Mouse (Mus musculus) WW6 (cell line): ENCODE measurements at regions not wholly inside any gene's neighbourhood (a gene's known extent, or its start where the extent isn't known, plus 50 kb on each side); places are given as distances from the start of the nearest gene placed in this dataset.

Source experiments
- DNase-seq: peaks from one replicate; pipeline ENCODE4 v3.0.0-alpha.2; 2013; ENCODE audit warnings: low read depth, low spot score

DNA sequence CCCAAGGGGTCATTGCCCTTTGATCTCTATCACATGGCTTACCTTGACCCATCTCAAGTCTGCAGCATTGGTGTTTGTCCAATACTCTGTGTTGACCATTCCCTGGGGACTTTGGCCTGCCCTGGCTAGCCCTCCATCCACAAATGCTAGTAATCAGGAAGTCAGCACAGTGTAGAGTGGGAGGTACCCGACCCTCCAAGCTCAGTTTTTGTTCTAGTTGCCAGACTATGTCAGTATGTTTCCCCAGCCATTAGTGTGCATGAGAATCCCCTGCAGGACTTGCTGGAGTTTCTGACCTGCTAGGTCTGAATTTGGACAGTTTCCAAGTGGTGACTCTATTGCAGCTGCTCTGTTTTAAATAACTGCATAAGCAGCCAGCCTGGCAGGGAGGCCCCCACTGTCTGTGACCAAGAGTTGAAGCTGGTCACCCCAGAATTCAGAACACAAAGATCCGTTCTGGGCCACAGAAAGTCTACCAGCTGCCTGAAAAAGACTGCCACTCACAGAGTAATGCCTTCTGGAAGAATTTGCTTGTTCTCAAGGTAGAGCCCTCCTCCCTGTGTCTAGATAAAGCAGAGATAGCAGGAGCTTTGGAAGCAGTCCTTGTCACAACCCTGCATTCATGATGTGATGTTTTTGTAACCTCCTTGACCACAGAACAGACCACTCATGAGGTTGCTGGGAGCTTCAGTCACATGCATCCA lies 118.0 kb upstream of the Slc22a23 start:
- DNase-seq, result no peak

DNA sequence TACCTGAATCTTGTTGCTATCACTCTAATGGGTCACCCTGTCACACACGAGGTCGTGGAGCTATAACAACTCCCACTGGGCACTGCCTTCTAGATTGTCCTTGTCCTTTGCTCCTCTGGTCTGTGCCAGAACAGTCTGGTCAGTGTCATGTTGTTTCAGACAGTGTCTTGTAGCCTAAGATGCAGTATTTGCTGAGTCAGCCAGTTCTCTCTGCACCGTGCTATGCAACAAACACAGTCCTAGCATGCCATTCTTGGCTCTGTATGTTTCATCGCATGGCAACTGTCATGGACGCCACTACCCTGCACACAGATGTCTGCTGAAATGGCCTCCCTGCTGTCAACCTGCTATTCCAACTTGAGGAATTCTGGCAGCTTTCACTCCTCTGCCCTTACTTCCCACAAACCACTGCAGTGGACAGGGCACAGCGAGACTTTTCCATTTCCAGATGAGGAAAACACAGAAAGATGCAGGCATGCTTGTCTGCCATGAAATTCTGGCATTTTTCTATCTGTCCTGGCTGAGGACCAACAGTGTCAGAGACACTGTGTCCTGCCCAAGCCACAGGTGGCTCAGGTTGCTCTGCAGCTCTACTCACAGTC lies 117.3 kb upstream of the Slc22a23 start:
- no peak for DNase-seq

DNA sequence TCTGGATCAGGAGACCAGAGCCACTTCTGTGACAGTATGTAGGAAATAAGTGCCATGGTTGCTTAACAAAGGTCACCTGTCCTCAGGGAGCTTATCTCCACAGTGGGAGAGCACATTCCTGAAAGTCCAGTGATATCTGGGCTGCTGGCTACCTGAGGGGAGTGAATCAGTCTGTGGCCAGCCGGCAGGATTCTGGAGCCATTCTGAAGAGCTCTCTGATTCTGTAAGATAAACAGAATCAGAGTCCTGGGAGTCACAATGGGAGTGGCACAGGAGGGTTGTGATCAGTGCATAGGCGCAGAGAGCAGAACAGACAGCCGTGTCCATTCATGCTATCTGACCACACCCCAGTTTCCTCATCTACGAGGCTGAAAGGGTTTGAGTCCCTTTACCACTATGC lies 116.0 kb upstream of the Slc22a23 start:
- no peak for DNase-seq

DNA sequence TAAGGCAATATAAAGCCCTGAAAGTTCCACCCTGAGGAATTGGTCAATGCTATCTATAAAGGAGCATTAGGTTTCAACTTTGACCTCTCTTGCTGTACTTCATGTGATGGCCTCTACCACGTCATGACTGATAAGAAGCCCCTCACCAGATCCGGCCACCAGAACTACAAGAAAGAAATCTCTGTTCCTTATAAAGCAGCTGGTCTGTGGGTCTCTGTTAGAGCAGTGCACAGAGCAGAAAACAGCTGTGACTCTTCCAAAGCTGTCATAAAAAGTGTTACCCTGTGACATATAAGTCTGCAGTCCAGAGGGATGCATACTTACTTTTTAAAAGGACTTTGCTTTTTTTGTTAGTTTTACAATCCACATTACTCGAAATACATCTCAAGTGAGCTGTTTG lies 111.1 kb upstream of the Slc22a23 start:
- DNase-seq, result no peak

DNA sequence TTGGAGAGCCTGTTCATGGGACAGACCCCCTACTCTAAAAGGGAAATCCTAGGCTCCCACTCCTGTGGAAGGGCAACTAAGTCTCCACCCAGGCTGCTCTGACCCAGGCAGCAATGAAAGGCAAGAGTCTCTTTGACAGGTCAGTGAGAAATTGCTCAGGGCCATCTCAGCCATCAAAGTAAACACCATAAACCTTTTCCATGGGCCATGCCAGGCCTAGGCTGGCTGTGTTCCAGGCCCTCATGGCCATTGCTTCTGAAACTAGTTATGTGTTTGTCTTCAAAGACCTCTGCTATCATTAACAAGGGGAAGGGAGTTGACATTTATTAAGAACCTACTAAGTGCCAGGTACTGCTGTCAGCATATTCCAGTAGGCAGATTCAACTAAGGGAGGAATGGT lies 101.8 kb upstream of the Slc22a23 start:
- DNase-seq, result no peak

DNA sequence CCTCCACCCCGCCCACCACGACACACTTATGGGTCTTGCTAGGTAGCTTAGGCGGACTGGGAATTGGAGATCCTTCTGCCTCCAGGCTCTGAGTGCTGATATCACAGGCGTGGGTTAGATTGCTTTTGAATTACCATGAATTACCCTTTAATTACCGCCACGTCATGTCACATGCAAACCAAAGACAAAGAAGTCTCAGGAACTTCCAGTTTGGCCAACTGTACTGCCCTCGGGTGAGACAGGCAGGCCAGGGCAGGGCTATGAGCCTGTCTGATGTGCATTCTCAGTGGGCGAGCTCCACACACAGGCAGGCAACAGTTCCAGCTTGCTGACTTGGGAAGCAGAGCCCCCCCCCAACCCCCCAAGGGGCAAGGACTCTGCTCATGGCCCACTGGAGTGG lies 101.3 kb upstream of the Slc22a23 start:
- DNase-seq, result no peak

DNA sequence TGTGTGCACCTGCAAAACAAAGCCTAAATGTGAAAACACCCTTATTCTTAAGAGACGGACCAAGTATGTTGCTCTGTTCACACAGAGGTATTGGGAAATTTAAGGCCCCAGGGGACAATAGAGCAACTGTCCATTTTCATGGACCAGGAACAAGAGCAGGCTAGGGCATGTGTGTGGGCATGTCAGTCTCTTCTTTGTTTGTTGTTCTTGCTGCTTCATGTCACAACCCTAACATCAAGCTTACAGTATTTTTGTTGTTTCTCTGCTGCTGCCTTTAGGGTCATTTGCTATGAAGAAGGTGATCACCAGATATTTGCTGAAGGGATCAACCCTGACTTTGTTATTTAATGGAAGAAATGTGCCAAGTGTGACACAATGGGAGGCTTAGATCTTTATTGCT lies 96.4 kb upstream of the Slc22a23 start:
- DNase-seq, result no peak

DNA sequence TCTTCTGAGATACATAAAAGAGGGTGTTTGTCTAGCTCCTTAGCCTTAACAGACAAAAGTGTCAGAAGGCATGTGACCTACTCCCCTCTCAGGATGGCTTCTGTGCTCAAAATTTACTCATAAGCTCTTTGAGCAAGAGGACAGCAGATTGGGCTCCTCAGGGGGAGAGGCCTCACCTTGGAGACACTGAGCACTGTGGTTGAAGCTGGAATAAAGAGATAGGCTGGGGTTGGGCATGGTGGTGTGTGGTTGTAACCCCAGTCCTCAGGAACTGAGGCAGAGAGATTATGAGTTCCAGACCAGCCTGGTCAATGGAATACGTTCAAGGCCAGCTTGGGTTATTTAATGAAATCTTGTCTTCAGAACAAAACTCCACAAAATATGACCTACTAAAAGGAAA lies 82.5 kb upstream of the Slc22a23 start:
- no peak for DNase-seq

DNA sequence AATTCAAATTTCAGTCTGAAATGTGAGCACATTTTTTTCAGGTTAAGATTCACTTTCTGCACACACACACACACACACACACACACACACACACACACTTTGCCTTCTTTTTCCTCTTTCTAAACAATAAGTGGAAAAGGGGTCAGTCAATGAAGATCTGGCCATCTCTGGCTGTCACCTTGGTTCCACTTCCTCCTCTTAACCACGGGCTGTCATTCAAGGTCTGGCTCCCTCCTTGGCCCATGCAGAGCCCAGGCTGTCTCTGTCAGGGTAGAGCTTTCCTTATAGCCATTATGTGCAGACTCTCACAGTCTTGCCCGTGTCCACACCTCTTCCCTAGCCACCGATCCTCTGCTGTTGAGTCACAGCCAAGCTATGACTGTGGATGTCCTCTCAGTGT lies 79.9 kb upstream of the Slc22a23 start:
- no peak for DNase-seq

DNA sequence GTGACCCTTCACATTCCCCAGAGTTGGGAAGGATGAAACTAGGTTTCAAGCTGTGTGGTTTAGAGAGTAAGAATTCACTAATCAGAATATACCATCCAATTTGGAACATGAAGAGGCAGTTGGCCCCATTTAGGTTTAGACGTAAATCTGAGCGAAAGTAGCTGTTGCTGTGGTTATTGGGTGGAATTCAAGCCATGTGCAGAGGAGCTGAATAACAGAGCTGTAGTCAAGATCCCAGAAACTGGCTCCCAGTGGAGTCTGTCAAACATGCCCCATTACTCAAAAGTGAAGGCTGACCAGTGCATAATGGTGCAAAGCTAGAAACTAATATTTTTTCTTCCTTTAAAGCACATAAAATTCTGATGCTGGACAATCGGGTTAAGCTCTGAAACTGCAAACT lies 76.7 kb upstream of the Slc22a23 start:
- no peak for DNase-seq

DNA sequence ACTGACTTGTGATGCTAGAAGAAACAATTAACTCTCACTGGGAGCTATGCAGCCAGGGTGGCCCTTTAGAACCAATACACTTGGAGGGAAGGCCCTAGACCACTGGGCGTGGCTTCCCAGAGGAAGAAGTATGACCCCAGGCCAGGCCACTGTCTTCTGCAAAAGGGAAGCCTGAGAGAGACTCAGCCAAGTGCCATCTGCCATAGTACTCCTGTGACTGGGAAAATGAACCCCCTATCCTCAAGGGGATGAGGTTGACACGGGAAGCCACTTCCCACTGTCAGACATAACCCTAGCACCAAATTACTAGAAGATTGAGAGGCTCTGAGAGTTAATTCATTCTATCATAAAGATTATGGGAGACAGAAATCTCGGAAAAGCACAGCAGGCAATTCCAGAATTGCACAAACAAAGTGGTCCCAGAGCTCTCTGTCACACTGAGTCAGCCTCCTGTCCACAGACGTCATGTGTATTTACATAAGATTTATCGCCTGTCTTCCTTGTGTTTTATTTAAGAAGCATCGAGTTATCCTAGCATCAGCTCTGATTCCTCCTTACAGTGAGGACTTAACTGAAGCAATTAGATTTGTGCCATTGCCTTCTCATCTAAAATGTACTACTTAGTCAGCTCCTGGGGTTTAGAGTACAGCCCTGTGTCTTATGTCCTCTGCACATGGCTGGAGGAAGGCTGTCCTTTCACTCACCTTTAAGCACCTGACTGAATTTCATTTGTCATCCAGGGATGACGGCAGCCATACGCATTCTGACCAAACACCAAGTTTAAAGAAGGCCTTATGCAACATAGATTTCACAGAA lies 75.6 kb upstream of the Slc22a23 start:
- DNase-seq, result no peak

DNA sequence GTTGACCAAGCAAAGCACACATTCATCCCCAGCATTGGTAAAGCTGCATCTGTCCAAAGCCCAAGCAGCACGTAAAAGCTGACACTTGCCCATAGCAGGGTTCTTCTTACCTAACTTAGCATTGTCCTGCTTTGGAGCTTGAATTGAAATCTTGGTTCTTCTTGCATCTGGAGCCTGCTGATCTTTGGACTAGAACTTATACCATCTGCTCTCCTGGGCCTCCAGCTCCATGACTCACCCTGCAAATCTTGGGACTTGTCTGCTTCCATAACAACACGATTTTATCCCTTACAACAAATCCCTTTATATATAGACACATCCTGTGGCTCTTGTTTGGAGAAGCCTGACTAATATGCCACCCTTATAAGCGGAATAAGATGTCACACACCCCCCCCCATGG lies 74.1 kb upstream of the Slc22a23 start:
- no peak for DNase-seq

DNA sequence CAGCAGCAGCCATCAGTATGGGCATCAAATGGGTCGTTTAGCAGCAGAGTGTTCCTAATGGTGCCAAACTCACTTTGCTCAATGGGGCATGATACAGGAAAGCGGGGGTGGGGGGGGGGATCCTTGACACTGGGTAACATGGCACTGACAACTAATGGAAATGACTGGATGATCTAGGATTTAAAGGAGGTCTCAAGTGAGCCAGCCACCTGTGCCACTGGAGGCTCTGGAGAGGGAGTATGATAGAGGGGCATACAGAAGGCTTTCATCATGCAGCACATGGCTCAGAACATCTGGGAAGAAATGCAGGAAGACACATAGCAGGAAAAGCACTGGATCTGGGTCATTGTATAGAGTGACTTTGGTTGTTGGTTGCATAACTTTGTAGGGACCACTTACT lies 71.6 kb upstream of the Slc22a23 start:
- no peak for DNase-seq

DNA sequence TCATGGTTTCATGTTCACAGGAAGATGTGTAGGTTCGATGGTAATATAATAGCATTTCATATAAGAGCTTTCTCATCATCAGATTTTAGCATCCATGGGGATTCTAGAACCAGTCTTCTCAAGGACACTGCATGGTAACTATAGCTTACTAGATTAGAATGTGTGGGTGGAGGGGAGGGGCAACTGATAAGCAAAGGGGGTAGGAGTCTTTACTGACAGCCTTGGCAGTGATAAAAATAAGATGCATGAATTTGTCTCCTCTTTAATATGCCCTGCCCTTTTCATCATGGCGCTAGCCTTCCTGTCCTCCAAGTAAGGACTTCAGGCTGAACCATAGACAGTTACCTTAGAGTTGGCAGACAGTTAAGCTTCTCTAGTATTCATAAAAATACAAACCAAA lies 69.6 kb upstream of the Slc22a23 start:
- no peak for DNase-seq

DNA sequence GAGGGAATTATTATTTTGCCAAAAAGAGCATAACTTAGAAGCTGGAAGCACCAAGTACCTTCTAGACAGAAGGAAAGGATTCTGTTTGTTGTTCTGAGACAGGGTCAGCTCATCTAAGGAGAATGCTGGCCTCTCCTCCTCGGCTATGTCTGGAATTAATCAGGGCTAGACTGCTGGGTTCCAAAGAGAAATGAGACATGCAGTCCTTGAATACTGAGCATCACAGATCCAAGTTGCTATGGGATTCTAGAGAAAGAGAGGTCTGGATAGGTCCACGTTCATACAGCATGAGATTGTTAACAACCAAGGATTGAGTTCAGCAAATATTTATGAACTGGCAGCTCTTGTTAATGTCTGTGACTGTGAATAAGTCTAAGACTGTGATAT lies 63.7 kb upstream of the Slc22a23 start:
- DNase-seq, result no peak

DNA sequence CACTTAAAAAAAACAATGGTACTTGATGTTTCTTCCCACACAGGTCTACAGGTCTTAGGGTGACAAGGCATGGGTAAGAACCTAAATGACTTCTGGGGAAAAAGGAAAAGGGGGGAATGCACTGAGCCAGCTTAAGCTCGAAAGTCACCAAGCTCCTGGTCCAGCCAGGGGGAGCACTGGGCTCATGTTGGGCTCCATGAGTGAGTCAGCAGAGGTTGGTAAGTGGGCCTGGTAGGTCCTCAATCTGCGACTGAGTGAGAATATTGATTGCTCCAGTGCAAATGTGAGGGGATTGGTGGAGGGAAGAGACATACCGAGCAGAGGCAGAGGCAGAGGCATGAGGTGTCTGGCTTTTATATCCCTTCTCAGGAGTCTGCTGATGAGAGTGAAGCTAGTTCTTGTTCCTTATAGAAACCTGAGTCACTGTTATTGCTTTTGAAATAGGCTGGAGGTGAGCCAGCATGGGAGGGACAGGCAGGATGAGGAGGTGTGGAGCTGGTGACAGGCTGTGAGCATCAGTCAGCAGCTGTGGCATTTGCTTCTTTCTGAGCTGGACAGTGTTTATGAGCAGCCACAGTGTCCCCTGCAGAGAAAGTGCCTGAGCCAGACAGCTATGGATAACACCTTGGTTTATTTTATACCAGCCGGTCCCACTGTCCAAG lies 63.2 kb upstream of the Slc22a23 start:
- no peak for DNase-seq

DNA sequence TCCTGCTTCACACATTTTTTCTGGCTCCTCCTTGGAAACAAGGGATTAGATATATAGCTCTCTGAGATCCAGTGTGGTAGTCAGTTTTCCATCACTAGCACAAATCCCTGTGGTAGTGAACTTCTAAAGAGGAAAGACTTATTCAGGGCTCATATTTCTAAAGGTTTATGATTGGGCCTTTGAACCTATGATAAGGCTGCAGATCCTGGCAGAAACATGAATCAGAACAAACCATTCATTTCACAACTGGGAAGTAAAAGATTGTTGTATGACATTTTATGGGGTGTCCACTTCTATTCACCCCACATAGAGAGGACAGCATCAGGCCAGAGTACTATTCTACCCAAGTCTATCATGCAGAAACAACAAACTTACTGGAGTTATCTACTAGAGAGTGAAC lies 61.3 kb upstream of the Slc22a23 start:
- no peak for DNase-seq

DNA sequence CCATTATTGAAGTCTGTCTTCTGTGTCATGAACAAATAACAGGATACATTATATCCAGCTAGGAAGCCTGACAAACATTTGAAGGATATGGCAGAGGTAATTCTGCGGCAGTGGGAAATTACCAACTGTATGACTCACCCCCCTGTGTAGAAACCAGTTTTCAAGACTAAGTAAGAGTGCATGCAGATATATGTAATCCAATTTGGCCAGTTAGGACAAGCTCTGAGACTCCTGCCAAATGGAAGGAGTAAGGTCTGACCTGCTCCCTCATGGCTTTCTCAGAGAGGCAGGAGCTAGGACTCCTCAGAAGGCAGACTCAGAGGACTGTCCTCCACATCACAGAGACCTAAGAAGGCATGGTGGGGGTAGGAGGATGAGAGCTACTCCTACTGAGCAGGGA lies 57.6 kb upstream of the Slc22a23 start:
- DNase-seq, result no peak

DNA sequence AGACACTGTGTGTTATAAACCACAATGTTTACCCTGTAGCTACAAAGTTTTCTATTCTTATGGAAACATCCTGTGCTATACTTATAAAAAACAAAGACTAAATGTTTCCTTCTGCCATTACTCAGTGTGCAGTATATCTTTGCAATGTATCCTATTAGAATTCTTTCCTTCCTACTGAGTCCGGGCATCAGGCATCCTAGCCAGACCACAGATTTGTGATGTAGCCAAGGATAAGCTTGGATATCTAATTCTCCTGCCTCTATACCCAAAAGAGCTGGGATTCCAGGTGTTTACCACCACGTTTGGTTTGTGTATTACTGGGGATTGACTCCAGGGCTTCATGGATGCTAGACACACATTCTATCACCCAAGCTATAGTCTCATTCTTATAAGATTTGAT lies 56.0 kb upstream of the Slc22a23 start:
- no peak for DNase-seq

DNA sequence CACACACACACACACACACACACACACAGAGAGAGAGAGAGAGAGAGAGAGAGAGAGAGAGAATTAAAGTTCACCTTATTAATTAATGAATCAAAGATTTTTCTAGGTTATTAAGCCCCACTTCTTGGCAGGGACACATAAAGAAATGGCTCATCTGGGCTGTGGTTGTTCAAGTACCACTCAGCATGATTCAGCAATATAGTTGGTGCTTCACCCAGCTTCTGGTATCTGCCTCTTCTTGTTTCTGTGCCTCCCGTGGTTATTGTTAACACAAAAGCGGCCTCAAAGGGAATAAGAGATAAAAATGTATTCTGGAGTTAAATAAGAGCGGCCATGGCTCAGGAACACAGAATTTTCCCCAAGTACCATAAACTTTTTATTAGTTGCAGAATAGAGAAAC lies 53.9 kb upstream of the Slc22a23 start:
- DNase-seq, result no peak

DNA sequence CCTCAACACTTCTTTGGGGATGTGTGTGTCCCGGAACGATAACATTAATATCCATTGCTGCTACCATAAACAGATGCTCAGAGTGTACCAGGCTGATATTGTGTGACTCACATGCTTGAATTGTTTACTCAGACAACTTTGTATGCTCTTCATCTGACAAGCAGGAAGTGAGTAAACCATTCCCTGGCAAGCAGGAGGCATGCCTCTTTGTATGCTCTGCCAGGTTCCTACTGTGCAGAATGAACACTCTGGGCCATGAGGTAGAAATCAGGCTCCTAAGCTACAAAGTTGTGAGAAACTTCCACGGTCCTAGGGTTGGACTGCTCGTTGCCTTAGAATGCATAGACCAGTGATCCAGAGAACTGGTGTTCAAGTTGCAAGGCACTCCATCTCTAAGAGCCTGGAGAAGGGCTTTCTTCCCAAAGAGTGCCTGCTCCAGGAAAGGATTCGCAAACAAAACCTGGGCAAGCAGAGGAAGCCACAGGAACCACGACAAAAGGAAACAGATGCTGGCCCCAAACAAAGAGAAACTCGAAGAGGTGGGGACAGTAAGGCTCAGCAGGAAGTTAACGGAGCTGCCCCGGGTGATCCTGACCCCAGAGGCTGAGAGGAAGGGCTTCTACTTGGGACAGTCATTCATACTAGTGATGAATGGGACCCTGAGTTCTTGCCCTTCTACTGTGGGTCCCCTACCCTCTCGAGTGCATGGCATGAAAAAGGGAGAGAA lies 53.2 kb upstream of the Slc22a23 start:
- no peak for DNase-seq

DNA sequence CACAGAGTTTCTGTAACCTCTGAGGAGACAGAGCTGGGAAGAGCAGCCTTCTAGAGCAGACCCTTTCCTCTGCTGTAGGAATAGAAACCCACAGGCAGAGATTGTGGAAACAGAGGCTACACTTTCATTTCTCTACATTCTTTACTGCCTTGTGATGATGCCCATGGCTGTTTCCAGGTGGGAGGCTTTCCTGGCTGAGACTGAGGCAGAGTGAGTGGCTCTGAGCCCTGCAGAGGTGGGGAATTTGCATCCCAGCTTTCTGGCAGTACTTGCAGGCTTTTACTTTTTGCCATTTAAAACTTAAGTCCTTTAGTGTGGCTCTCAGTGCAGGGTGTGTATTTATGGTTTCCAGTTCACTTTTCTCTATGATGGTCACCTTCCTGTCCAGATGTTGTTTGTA lies 50.5 kb upstream of the Slc22a23 start:
- DNase-seq, result no peak
